Mouse (Mus musculus) kidney, adult 18-20 months (tissue): ENCODE measurements around the gene Spem2.
A peak's percentile ranks its signal among the peaks of the same experiment; 100 is the strongest.
"Not testable (repeated sequence)": the region's sequence is repeated elsewhere in the genome, so short reads cannot be mapped to it uniquely, and the experiment has no call there.

Experiments
- DNase-seq: peaks from one replicate; pipeline ENCODE4 v3.0.0; 2021

Gene Spem2

DNA sequence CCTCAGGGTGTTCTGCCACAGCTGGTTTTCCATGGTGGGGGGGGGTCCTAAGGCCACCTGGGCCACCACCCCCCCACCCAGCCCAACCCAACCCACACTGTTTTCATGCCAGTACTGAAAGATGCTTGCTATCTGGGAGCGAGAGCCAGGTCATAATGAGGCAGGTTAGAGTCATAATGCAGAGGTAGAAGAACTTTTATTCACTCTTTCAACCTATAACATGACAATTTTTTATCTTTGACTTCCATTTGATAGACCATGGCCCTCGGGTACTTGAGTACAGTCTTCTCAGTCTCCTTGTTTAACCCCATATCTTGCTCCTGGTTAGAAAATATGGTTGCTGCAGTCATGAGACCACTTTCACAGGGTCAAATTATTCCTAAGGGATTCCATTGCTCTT, at the start of gene Spem2:
TSS of gene Spem2 (minus strand) at position 101 of the 400 bp plus-strand sequence.
- no peak for DNase-seq

DNA sequence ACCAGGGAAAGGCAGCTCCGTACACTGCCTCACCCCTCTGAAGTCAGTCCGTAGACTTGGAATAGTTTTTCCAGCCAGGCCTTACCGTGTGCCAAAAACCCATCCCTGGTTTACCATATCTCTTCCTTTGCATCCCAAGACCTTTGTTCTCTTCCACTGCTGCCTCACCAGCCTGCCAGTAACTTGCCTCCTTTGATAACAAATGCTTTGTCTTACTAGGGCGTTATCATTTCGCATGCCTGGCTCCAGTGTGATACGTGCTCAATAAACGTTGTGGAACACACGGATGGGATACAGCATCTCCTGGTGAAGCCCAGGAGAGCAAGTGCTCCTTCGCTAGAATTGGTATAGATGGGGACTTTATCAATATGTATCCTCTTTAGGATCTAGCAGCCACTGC, 49.1 kb upstream of the Spem2 start:
- DNase-seq, result no peak

DNA sequence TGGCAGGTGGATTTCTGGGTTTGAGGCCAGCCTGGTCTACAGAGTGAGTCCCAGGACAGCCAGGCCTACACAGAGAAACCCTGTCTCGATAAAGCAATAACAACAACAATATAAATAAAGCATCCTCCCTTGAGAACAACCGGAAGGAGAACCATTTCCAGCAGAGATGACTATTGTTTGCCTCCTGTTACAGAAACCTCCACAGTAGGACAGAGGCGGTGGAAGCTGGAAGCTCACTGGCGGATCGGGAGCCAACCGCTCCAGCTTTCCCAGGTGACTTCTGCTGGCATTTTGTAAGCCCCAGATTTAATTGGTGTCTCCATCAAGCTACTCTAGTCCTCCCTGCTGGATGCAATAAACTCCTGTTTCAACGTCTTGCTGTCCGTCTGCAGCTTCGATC, 47.3 kb upstream of the Spem2 start:
- no peak for DNase-seq

DNA sequence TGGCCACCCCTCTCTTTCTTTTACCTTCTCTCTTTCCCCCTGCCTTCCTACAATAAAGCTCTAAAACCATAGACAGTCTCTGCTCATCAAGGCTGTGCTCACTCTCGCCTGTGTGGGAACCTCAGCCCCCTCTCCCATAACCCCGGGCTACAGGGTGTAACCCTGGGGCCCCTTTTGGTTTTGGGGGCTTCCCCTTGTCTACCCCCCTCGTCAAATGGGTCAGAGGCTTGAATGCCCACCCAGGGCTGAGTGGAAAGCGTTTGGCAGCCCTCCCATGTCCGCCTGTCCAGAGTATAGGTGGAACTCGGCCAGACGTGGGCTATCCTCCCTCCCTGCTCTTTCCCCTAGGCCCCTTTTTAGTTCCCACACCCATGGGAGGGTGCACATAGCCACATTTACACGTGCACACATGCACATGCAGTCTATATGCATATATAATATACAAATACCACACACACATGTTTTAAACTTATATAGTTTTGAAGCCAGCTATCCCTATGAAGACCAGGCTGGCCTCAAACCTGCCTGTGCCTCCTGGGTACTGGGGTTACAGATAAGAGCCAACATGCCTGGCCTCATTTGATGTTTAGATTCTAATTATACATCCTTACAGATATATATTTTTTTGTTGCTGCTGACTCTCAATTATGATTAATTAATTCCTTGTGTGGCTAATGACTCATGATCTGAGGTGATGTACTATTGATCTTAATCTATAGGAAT, 46.0 kb upstream of the Spem2 start:
- DNase-seq, result no peak

DNA sequence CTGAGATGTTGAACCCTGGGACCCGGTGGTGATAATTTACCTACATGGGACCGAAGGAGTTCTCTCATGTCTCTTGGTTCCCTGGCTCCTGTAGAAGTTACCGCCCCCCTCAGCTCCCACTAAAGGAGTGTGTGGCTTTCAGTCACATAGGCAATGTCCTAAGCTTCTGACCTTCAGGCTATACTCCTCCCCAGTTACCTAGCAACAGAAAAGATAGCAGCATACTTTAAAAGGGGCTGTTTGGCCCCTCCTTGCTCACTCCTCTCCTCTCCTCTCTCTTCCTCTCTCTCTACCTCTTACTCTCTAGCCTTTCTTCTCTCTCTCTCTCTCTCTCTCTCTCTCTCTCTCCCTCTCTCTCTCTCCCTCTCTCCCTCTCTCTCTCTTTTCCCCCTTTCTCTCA, 45.5 kb upstream of the Spem2 start:
- not testable (repeated sequence) for DNase-seq

DNA sequence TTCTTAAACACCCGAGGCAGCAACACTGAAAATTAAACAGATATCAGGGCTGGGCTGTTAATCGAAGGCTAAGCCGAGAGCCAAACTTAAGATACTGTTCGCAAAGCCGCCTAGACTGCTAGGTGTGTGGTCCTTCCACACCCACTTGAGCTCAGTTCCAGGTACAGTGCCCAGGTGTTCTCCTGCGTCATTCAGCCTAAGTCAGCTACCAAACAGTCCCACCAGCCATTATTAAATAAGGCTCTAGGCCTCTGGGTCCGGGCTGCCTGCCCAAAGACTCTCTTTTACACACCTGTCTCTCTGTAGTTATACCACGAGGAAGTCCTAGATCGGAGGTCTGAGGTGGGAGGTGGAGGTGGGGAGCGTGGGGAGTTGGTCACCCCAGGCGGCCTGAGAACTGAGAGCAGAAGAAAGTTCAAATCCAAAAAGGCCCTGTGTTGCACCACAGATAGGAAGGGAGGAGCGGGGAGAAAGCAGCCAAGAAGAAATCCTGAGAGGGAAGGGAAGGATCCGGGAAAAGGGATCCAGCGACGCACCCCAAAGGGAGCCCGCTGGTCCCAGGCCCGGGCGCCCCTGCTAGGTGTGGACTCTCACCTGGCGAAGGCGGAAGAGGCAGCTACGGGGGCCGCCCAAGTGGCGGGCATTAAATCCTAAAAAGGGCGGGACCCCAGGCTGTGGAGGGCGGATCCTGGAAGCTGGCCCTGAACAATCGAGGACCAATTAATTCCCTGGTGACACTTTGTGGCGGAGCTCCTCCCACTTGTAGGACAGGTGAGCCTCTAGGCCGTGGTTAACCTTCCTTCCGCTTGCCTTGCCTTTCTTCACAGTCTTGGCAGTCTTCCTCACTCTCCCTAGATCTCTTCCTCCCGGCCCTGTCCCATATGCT, 40.1 kb upstream of the Spem2 start, which contains the start of gene Tnk1:
TSS of gene Tnk1 (minus strand) at position 618 of the 886 bp plus-strand sequence.
- DNase-seq, result peak; percentile 74

DNA sequence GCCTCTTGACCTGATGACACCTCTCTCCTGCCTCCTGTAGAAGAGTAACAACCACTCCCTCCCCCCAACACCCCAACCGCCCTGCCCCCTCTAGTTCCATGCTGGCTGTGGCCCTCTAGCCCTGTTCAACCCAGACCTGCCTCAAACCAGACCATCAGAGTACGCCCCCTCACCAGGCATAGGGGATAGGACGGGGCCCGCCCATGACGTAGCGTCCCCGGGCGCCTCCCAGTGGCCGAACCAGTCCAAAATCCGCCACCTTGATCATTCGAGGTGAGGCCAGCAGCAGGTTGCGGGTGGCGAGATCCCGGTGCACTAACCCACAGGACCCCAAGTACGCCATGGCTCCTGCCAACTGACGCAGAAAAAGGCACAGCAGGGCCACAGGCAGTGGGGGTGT, 37.1 kb upstream of the Spem2 start:
- no peak for DNase-seq

DNA sequence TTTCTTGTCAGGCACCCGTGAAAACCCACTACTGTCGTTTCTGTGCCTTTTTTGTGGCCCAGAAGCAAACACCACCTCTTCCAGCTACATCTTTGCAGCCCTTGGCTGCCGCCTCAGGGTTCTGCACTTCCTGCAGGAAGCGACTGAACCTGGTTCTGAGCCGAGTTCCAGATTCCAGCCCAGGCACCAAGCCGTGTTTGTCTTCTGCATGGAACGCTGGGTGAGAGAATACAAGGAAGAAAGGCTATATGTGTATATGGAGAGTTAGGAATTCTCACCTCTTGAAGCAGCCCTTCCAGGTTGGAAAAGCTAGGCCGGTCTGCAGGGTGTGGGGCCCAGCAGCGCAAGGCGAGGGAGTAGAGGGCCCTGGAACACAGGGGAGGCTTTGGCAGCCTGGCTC, 36.4 kb upstream of the Spem2 start:
- no peak for DNase-seq

DNA sequence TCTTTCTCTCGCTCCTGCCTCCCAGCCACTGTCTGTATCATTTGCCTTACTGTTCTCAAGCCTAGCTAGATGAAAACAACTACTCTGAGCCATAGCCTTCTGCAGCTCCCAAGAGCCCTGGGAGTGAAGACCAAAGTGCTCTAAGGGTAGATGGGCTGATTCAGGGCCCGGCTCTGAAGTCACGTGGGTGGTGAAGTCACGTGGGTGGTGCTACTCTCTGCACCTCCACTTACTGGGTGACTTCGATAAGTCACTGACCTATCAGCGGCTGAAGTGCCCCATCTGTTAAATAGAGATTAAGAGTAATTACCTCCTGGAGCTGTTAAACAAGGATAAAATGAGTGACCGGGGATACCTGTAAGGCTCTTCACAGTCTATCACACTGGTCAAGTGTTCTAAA, 35.7 kb upstream of the Spem2 start:
- DNase-seq, result peak; percentile 39

DNA sequence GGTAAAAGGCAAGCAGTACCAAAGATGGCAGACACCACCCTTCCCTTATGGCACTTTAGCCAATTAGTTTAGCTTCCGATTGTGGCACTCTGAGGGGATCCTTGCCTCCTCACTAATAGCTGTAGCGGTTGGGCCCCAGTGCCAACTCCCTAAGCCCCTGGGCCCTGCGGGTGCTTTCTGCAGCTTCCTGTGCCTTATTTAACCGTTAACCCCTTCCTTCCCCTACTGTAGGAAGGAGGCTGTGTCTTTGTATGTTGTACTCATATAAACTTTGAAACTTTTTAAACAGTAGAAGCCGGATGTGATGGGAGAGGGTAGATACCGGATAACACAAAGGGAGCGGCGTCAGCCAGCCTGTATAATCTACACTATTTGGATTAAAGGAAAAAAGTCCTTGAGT, 32.5 kb upstream of the Spem2 start:
- DNase-seq, result no peak

DNA sequence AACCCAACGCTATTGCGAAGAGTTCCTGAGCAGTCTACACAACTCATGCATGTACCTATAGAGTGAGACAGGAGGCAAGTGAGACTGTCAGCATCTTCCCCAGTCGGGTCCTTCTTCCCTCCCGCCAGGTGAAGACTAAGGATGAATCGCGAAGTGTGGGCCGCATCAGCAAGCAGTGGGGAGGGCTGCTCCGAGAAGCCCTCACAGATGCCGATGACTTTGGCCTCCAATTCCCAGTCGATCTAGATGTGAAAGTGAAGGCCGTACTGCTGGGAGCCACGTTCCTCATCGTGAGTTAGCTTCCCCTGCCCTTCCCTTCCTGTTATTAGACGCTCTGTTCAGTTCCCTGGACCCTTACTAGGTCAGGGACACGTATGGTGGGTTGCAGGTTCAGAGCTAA, 31.6 kb upstream of the Spem2 start:
- no peak for DNase-seq

DNA sequence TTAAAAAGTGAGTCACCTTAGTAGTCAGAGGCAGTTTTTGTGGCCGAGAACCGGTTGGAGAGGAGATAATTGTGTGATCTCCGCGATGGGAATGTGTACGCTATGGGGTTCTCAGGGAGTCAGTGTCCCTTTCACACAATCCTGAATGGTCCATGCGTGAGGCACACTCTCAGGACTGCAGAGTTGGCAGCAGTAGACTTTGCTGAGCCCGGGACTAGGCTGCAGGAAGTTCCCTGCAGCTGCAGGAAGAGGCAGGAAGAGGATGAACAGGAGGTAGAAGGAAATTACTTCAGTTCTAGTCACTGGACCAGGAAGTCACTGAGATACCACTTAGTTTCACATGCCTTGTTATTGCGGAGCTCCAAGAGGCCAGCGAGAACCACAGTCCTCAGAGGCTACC, 30.9 kb upstream of the Spem2 start:
- no peak for DNase-seq

DNA sequence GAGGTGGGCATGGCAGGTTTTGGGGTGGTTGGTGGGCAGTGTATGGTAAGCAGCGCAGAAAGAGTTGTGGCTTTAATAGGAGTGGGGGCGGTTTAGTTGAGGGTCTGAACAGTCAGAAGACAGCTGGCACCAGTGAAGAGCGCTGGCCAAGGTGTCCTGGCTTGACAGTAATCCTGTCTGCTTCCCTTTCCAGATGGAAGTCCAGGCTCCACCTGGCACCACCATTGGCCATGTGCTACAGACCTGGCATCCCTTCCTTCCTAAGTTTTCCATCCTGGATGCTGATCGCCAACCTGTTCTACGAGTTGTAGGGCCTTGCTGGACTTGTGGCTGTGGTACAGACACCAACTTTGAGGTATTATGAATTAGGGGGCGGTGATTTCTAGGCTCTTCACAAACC, 29.8 kb upstream of the Spem2 start:
- DNase-seq, result no peak

DNA sequence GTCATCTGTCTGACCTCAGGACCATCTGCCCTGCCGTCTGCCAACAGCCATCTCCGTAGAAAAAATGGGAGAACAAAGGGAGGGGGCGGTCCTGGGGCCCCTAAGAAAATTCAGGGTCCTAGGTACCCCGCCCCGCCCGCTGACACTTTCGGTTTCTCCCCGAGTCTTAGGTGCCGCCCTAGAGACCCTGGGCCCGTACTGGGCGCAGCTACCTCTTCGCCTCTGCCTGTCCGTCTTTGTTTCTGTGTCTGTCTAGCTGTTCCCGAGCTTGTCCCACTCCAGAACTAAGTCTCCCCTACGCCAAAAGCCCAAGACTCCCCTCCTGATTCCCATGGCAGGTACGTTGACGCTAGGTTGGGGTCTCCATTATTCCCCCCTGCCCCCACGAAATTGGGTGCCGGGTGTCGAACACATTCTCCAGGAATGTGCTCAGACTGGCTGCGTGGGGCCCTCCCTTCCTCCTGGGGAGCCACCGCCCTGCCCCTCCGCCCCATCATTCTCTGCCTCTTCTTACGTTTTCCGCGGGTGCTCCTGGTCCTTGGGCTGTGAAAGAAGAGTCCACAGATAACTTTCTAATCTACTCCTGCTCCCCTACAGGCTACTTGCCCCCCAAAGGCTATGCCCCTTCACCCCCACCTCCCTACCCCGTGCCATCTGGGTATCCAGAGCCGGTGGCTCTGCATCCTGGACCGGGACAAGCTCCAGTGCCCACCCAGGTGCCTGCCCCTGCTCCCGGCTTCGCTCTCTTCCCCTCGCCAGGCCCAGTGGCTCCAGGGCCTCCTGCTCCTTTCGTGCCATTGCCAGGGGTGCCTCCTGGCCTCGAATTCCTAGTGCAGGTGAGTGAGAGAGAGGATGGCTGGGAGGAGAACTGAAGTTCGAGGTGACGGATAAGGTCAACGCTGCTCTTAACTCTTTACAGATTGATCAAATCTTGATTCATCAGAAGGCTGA, 28.7 kb upstream of the Spem2 start:
- DNase-seq, result peak; percentile 37

DNA sequence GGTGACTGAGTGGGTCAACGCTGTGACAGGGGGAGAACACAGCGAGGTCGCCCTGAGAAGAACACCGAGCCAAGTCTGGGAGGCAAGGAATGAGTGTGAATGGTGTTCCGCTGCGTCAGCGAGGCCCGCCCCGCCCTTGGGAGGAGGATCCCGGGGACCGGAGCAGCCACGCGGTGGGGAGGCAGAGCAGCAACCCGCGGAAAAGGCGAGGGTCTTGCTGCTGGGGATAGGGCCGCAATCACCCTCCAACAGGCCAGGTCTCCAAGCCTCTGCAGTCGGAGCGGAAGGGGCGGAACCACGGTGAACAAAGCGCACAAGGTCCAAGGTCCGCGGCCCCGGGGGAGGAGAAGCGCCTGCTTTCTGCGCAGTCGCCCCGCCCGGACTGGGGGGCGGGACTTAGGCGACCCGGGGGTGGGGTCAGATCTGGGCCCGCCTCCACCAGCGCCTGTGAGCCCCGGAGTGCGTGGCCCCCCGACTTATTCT, 28.0 kb upstream of the Spem2 start, which contains the start of gene Plscr3:
TSS of gene Plscr3 (plus strand) at position 179 of the 483 bp plus-strand sequence.
- peak; percentile 95 for DNase-seq

DNA sequence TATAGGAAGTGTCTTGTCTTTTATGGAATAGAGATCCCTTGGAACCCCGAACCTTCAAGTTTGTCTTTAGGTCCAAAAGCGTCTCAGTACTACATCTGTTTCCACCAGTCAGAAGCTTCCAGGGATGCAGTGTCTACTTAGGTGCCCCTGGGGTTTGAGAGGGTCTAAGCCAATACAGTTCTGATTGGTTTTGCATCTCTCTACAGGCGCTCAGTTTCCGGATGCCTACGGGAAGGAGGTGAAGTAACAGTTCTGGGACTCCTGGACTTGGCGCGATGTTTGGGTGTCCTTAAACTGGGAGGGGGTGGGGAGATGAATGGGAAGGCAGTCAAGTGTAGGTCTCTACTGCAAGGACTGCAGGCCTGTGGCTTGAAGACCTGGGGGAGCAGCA, 20.4 kb upstream of the Spem2 start:
- no peak for DNase-seq

DNA sequence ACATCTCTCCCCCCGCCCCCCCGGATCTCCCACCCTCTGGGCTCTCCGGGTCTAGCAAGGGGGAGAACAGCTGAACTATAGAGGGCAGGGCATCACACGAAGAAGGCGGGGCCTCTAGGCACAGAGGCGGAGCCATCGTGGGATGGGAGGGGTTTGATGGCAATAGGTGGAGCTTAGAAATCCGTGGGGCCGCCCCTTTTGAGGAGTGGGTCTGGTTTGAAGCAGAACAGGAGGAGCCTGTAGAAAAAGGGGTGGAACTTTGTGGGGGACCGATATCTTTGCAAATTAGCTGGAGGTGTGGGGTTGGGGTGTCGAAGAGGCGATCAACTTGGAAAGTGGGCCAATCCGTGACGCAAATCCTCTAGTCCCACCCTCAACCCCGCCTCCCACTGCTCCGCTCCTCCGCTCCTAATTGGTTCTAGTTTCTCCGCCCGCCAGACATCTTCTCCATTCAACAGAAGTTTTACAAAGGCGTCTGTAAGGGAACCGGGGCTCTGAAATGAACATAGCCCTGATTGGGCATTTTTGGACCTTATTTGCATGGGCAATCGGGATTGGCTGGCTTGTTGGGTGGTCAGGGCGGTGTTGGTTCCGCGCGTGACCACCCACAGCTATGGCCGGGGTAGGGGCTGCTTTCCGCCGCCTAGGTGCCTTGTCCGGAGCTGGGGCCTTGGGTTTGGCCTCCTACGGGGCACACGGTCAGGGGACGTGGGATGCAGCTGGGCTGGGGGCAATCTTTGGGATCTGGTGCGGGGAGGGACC, 19.9 kb upstream of the Spem2 start, which contains the start of gene Tmem256:
TSS of gene Tmem256 (plus strand) at position 563 of the 762 bp plus-strand sequence.
- DNase-seq, result peak; percentile 95

DNA sequence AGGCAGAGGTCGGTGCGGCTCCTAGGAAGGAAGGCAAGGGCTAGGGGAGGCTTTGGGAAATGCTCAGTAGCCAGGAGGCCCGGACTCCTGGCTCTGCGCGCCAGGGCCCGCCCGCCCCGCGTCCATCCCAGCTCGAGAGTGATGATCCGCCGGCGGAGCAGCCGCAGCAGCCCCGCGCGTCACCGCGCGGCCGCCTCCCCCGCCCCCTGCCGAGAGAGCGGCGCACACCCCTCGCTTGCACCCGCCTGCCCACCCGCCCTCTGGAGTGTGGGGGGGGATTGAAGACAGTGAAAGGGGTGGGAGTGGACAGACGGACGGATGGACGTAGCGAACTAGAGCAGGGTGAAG, 19.3 kb upstream of the Spem2 start, which contains the start of gene Nlgn2:
TSS of gene Nlgn2 (minus strand) at position 181 of the 348 bp plus-strand sequence.
- no peak for DNase-seq

DNA sequence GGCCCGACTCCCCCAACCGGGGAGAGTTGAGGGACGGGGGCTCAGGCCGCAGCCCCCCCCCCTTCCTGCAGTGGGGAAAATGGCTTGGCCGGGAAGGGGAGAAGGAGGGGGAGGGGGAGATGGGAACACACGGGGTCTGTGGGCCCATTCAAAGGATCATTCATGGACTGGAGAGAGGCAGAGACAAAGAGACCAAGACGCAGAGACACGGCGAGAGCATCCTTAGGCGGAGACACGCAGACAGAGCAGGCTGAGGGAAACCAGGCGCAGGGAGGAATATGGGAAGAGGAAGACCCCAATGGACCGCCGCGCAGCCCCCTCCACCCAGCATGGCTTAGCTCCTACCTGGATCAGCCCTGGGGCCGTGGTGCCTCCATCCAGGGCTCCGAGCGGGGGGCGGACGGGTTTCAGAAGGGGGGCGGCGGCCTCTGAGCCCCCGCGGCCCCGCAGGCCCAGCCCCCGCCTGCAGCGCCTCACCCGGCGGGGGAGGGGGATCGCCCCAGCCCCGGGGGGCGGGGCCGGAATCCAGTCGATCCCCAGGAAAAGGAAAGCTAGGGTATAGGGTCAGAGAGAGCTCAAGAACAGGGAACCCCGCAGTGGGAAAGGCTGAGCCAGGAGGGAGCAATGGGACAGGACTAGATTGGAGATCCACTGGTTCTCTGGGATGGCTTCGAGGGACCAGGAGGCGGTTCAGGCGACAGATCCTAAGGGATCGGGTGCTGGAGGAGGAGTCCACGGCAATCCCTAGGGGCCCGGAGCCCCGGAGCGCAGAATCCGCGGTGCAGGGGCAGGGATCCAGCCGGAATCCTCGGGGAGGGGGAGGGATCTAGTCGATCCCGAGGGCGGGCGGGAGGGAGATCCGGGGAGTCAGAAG, 18.7 kb upstream of the Spem2 start:
- DNase-seq, result no peak

DNA sequence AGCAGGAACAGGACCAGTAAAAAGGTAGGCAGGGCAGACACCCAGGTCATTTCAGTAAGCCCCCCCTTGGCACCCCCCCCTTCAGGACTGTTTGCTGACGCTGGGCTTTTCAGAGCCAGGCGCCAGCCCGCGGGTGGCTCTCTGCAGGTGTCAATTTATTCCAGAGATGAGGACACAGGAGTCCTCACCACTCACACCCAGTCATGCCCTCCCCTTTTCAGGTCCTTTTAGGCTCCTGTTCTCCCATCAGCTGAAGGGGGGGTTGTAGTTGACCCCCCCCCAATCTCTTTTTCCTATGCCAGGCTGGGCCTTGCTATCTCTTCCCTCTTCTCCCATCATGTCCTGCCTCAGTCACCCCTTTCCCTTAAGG, 17.7 kb upstream of the Spem2 start:
- no peak for DNase-seq
